Mouse (Mus musculus) regulatory T cell (primary cell): Measurements from ENCODE around the gene Scgb2b15.
"Not testable (repeated sequence)": the region's sequence is repeated elsewhere in the genome, so short reads cannot be mapped to it uniquely, and the experiment has no call there.

Experiments
- in situ Hi-C: fragments of 300-600 bp; cut with MboI, MseI; formaldehyde crosslinking; loops from one replicate; pipeline ENCODE4 v1.15.1; 2025; ENCODE audit warnings: high pct_unique_total_duplicates

Scgb2b15 gene

DNA sequence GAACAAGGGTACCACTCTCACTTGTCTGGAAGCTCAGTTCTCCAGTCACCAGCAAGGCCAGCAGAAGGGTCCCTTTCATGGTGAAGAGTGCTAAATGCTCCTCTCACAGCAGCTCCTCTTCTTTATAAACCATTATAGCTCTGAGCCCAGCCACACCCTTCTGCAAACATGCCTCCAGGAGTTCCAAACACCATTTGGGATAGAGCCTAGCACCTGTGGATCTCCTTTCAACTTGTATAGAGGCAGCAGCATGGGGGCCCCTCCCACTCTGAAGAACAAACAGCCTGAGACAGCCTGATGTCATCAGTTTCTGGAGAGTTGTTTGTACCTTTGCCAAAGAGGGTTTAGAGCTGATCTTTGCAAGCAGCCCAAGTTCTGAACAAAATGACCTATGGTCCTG lies at the start of gene Scgb2b15:
Gene Scgb2b15 (minus strand): TSS at position 101 of the 400 bp plus-strand sequence.
- in situ Hi-C loops, result loop anchor here (5.0 kb wide), 1 partner anchor 737 kb away; no protein-coding TSS in a partner anchor

DNA sequence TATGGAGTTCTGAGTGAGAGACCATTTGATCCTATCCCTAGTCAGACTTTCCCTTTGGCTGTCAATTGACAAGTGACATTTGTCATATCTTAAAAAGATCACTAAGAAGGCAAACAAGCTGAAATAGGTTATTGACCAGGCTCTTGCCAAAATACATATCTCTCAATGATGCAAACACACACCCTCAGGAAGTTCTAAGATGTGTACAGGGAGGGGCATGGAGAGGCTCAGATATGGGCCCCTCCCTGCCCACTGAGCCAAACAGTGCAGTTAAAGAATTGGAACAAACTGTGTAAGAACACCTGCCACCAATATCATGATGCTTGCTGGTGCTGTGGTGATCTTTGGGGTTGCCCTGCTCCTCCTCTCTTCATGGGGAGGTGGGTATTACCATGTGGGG lies 6.8 kb upstream of the Scgb2b15 start, which contains the start of gene Scgb1b15:
Gene Scgb1b15 (plus strand): TSS at position 301 of the 400 bp plus-strand sequence.
- in situ Hi-C loops, result not testable (repeated sequence)
